Mouse (Mus musculus) liver, embryonic 14.5 days (tissue): ENCODE results near the gene Nt5dc2. TPM values are rescaled to one million over a fixed set of nuclear protein-coding genes. Genes with fewer than 3 reads are reported as not detected.
A peak's percentile ranks its signal among the peaks of the same experiment; 100 is the strongest.

ENCODE experiments used
- ATAC-seq: fragments of 200-750 bp; cut with Nextera tagmentation; 2 replicates; pipeline ENCODE4 v1.8.0; 2017; ENCODE audit warnings: moderate number of reproducible peaks, mild to moderate bottlenecking, moderate library complexity; ENCODE audit not compliant: insufficient read depth
- DNase-seq, 3 experiments: peaks; one replicate each; pipeline ENCODE4 v3.0.0-alpha.2; 2012 to 2013; ENCODE audit warnings: low read depth in 3 of 3, low spot score in 3 of 3
- H3K27ac ChIP-seq: fragments of 300-500 bp; sonication (generic); 2 replicates; pipeline ENCODE4 v1.5.1; 2014; ENCODE audit warnings: moderate library complexity, mild to moderate bottlenecking, control low read depth, inconsistent platforms
- H3K27me3 ChIP-seq: fragments of 300-500 bp; sonication (generic); 2 replicates; pipeline ENCODE4 v1.6.1; 2014; ENCODE audit warnings: mild to moderate bottlenecking, low read length, moderate library complexity; ENCODE audit not compliant: control insufficient read depth, insufficient read depth
- H3K36me3 ChIP-seq: fragments of 300-500 bp; sonication (generic); replicated peaks from 2 replicates; pipeline ENCODE4 v1.6.1; 2014; ENCODE audit warnings: low read depth; ENCODE audit not compliant: control insufficient read depth, insufficient read depth
- H3K4me1 ChIP-seq, 2 experiments: fragments of 200-500 bp in 1 of 2; fragments of 300-500 bp in 1 of 2; sonication (generic) in 1 of 2; replicated peaks; 2 replicates each; pipeline ENCODE4 v1.6.1; 2012 to 2014; ENCODE audit warnings: antibody characterized with exemption in 1 of 2, inconsistent platforms in 1 of 2, low read length in 1 of 2; ENCODE audit not compliant: control insufficient read depth in 2 of 2, insufficient read depth in 2 of 2
- H3K4me2 ChIP-seq: fragments of 300-500 bp; sonication (generic); 2 replicates; pipeline ENCODE4 v1.6.1; 2014; ENCODE audit warnings: low read depth, mild to moderate bottlenecking, control low read depth, moderate library complexity
- H3K4me3 ChIP-seq, 2 experiments: fragments of 200-500 bp in 1 of 2; fragments of 300-500 bp in 1 of 2; sonication (generic) in 1 of 2; 2 replicates each; pipeline ENCODE4 v1.5.1; 2012 to 2014; ENCODE audit warnings: low read depth in 2 of 2, low read length in 2 of 2, mild to moderate bottlenecking in 2 of 2, control low read depth in 1 of 2, inconsistent platforms in 1 of 2, moderate library complexity in 1 of 2; ENCODE audit not compliant: insufficient read depth in 1 of 2
- H3K9ac ChIP-seq: fragments of 300-500 bp; sonication (generic); replicated peaks from 2 replicates; pipeline ENCODE4 v1.6.1; 2014; ENCODE audit warnings: mild to moderate bottlenecking, control low read depth, moderate library complexity
- H3K9me3 ChIP-seq: fragments of 300-500 bp; sonication (generic); 2 replicates; pipeline ENCODE4 v1.6.1; 2016; ENCODE audit warnings: low read length, mixed read lengths; ENCODE audit not compliant: control insufficient read depth
- CTCF ChIP-seq: IDR thresholded peaks from 2 replicates; pipeline ENCODE4 v1.5.1; 2016; ENCODE audit warnings: antibody characterized with exemption, low read depth, control low read depth
- EP300 ChIP-seq: IDR thresholded peaks from 2 replicates; pipeline ENCODE4 v1.6.1; 2016; ENCODE audit warnings: antibody characterized with exemption, low read depth
- WGBS: fragments of 180-500 bp; shearing (Covaris S2); extraction: QIAGEN DNeasy Blood & Tissue Kit; methylation state at CpG from one replicate; pipeline ENCODE4 v1.1.7; 2014; ENCODE audit not compliant: insufficient replicate concordance; 5-methylcytosine and 5-hydroxymethylcytosine counted together
- polyA plus RNA-seq, 2 experiments: library from polyadenylated mRNA; depleted of rRNA in 1 of 2; stranded (reverse) in 1 of 2; unstranded in 1 of 2; fragments of >200 nt; fragmentation: Nextera tagmentation in 1 of 2; extraction: Ambion mirVana in 1 of 2; gene quantifications; 2 replicates each; pipeline versions ENCODE4 v1.2.1 to v1.2.3; 2012 to 2014

Gene Nt5dc2
- polyA plus RNA-seq, 2 experiments = 146 to 161 TPM

GRCm38 (mm10) chr14:31179677-31180365, 49.0 kb downstream of the Nt5dc2 start:
- H3K4me3 ChIP-seq = no peak overlapping the region
- peaks cover 46% of the 10 kb centered on the region for H3K36me3 ChIP-seq
- no peak for TF ChIP-seq EP300
- TF ChIP-seq CTCF = no peak
- H3K4me1 ChIP-seq = peaks cover 0 to 15% of the 10 kb centered on the region in 2 experiments; a peak in 2 of 4 replicates
- no peaks in the 10 kb centered on the region for H3K9me3 ChIP-seq
- H3K27me3 ChIP-seq = no peaks in the 10 kb centered on the region
- no peak overlapping the region for H3K4me2 ChIP-seq
- no peak for ATAC-seq
- no peak overlapping the region for H3K9ac ChIP-seq
- no peak overlapping the region for H3K27ac ChIP-seq
- no peak for DNase-seq
- WGBS = 80% methylated on average over 12 of the region's 12 CpGs

DNA sequence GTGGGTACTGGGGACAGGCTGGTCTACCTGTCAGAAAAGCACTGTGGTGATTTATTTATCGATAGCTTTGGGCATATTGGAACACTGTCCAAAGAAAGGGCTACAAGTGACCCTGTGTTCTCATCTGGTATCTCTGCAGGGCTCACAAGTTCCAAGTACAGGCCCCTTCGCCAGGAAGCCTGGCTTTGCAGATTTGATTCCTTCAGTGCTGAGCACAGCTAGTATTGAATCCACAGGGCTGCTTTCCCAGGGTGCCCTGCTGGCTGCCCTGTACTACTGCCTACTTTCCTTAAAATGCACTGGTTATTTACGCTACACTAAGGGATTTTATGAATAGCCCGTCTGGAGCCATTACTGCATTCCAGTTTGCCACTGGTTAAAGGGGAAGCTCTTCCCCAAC, 50.7 kb downstream of the Nt5dc2 start:
- H3K27ac ChIP-seq = no peak overlapping the region
- 81% methylated on average over 4 of the region's 4 CpGs for WGBS
- DNase-seq (no peak), ATAC-seq (no peak)
- H3K9me3 ChIP-seq = no peaks in the 10 kb centered on the region
- no peaks in the 10 kb centered on the region for H3K27me3 ChIP-seq
- H3K4me2 ChIP-seq = no peak overlapping the region
- H3K9ac ChIP-seq = no peak overlapping the region
- peaks cover 0 to 15% of the 10 kb centered on the region in 2 experiments; a peak in 2 of 4 replicates for H3K4me1 ChIP-seq
- TF ChIP-seq EP300 (no peak), CTCF (no peak)
- no peak overlapping the region for H3K4me3 ChIP-seq
- peaks cover 51% of the 10 kb centered on the region for H3K36me3 ChIP-seq

DNA sequence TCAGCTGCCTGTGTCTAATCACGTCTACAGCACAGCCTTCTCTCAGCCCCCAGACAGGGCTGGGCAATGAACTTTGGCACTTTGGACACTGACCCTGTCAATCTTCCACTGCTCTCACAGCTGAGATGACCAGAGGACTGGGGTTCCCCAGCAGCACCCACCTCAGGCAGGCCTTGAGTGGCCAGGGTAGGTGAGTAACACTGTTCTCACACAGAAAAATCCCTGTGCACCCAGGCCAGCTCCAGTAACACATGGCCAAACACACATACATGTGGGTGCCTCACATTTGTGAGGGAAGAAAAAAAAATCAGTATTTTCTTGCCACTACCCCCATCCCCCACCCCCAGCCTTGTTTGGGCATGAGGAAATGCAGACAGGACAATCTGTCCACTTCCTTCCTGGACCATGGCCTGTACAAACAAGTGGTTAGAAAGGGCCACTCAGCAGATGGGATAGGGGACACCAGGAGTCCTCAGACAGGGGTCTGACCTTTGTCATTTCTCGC, 52.0 kb downstream of the Nt5dc2 start:
- H3K27me3 ChIP-seq = no peaks in the 10 kb centered on the region
- H3K4me2 ChIP-seq = no peak overlapping the region
- no peaks in the 10 kb centered on the region for H3K9me3 ChIP-seq
- no peak overlapping the region for H3K27ac ChIP-seq
- H3K36me3 ChIP-seq = peaks cover 58% of the 10 kb centered on the region
- H3K4me1 ChIP-seq = peaks cover 0 to 15% of the 10 kb centered on the region in 2 experiments; a peak in 2 of 4 replicates
- H3K9ac ChIP-seq = no peak overlapping the region
- no peak for DNase-seq
- 61% methylated on average over 2 of the region's 2 CpGs for WGBS
- H3K4me3 ChIP-seq = no peak overlapping the region
- ATAC-seq = peak; percentile 56
- TF ChIP-seq CTCF (no peak), EP300 (no peak)

DNA sequence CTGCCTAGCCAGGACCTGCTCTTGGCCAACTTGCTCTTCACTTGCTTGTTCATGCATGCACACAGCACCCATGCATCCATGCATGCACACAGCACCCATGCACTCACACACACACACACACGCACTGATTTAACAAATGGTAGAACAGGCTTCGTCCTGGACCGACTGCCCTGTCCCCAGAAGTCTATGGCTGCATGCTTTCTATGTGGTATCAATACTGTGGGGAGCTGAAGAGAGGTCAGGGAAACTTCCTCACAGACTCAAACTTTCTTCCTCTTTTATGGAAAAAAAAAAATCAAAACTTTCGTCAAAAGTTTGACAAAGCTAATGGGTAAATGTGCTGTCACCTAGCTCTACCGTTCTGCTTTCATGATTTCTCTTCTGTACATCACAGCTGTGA, 52.7 kb downstream of the Nt5dc2 start:
- ATAC-seq (no peak), DNase-seq (no peak)
- Histone ChIP-seq H3K27me3 (no peaks in the 10 kb centered on the region), H3K27ac (no peak overlapping the region), H3K9ac (no peak overlapping the region), H3K36me3 (peaks cover 64% of the 10 kb centered on the region), H3K4me3 (no peak overlapping the region), H3K4me2 (no peak overlapping the region), H3K9me3 (no peaks in the 10 kb centered on the region), H3K4me1 (peaks cover 0 to 15% of the 10 kb centered on the region in 2 experiments; a peak in 2 of 4 replicates)
- no peak for TF ChIP-seq EP300
- no peak for TF ChIP-seq CTCF
- 64% methylated on average over 5 of the region's 5 CpGs for WGBS

GRCm38 (mm10) chr14:31184195-31184594, 53.3 kb downstream of the Nt5dc2 start:
- ATAC-seq = no peak
- 86% methylated on average over 12 of the region's 12 CpGs for WGBS
- no peak overlapping the region for H3K27ac ChIP-seq

More at GRCm38 (mm10) chr14:31184195-31184594, 53.3 kb downstream of the Nt5dc2 start:
- H3K4me1 ChIP-seq = peaks cover 0 to 15% of the 10 kb centered on the region in 2 experiments; a peak in 2 of 4 replicates
- no peak overlapping the region for H3K4me3 ChIP-seq
- TF ChIP-seq EP300 (no peak), CTCF (no peak)
- H3K36me3 ChIP-seq = peaks cover 66% of the 10 kb centered on the region
- no peak for DNase-seq
- H3K9ac ChIP-seq = no peak overlapping the region
- no peaks in the 10 kb centered on the region for H3K9me3 ChIP-seq
- H3K4me2 ChIP-seq = no peak overlapping the region
- no peaks in the 10 kb centered on the region for H3K27me3 ChIP-seq
